Mouse (Mus musculus) lung, postnatal 0 days (tissue): Measurements from ENCODE around the gene Cfap45. TPM values are rescaled to one million over a fixed set of nuclear protein-coding genes. Genes with fewer than 3 reads are reported as not detected.

Experiments used
- ATAC-seq: fragments of 200-750 bp; cut with Nextera tagmentation; 2 replicates; pipeline ENCODE4 v1.8.0; 2017; ENCODE audit warnings: moderate library complexity
- DNase-seq: peaks from one replicate; pipeline ENCODE4 v3.0.0-alpha.2; 2016; ENCODE audit warnings: low spot score
- H3K27ac ChIP-seq: fragments of 300-500 bp; sonication (generic); 2 replicates; pipeline ENCODE4 v1.5.1; 2014; ENCODE audit warnings: antibody characterized with exemption, mild to moderate bottlenecking, low read length, mixed read lengths
- H3K27me3 ChIP-seq: fragments of 300-500 bp; sonication (generic); replicated peaks from 2 replicates; pipeline ENCODE4 v1.6.1; 2014; ENCODE audit warnings: low read length, mixed read lengths; ENCODE audit not compliant: insufficient read depth
- H3K36me3 ChIP-seq: fragments of 300-500 bp; sonication (generic); 2 replicates; pipeline ENCODE4 v1.6.1; 2014; ENCODE audit warnings: low read length, mixed read lengths; ENCODE audit not compliant: insufficient read depth
- H3K4me1 ChIP-seq: fragments of 300-500 bp; sonication (generic); 2 replicates; pipeline ENCODE4 v1.6.1; 2014; ENCODE audit warnings: antibody characterized with exemption, low read depth, low read length, mixed read lengths; ENCODE audit not compliant: insufficient read depth
- H3K4me2 ChIP-seq: fragments of 300-500 bp; sonication (generic); replicated peaks from 2 replicates; pipeline ENCODE4 v1.6.1; 2014; ENCODE audit warnings: low read depth, mild to moderate bottlenecking, low read length, moderate library complexity, mixed read lengths
- H3K4me3 ChIP-seq: fragments of 300-500 bp; sonication (generic); 2 replicates; pipeline ENCODE4 v1.5.1; 2014; ENCODE audit warnings: low read depth, low read length
- H3K9ac ChIP-seq: fragments of 300-500 bp; sonication (generic); replicated peaks from 2 replicates; pipeline ENCODE4 v1.6.1; 2014; ENCODE audit warnings: low read depth, mild to moderate bottlenecking
- H3K9me3 ChIP-seq: fragments of 300-500 bp; sonication (generic); 2 replicates; pipeline ENCODE4 v1.6.1; 2016; ENCODE audit warnings: low read length, mixed read lengths
- CTCF ChIP-seq: IDR thresholded peaks from 2 replicates; pipeline ENCODE4 v1.5.1; 2016; ENCODE audit warnings: antibody characterized with exemption, mild to moderate bottlenecking
- EP300 ChIP-seq: IDR thresholded peaks from 2 replicates; pipeline ENCODE4 v1.6.1; 2016; ENCODE audit warnings: antibody characterized with exemption, mild to moderate bottlenecking, control low read depth
- WGBS: fragments of 180-500 bp; shearing (Covaris S2); extraction: QIAGEN DNeasy Blood & Tissue Kit; methylation state at CpG from one replicate; pipeline ENCODE4 v1.1.7; 2014; 5-methylcytosine and 5-hydroxymethylcytosine counted together
- polyA plus RNA-seq: library from polyadenylated mRNA; unstranded; fragments of >200 nt; fragmentation: Nextera tagmentation; extraction: Ambion mirVana; gene quantifications from 2 replicates; pipeline ENCODE4 v1.2.1, GENCODE M21; 2015

Gene Cfap45
- polyA plus RNA-seq = 12.2 and 13.1 TPM in 2 replicates

- H3K9ac ChIP-seq = no peak within 1 kb of the TSS
- ATAC-seq (peak; percentile 78), DNase-seq (peak; percentile 97)
- no peaks in the 10 kb centered on the region for H3K27me3 ChIP-seq
- no peaks in the 10 kb centered on the region for H3K36me3 ChIP-seq
- WGBS = 3% methylated on average over 28 of the region's 28 CpGs
- TF ChIP-seq CTCF (no peak), EP300 (no peak; the same call in 1 of the 2 replicates)
- peak within 1 kb of the TSS; percentile 57 for H3K4me2 ChIP-seq
- peak within 1 kb of the TSS; percentile 29; the same call in 1 of the 2 replicates for H3K4me3 ChIP-seq
- H3K4me1 ChIP-seq = peaks cover 29% of the 10 kb centered on the region
- H3K9me3 ChIP-seq = peaks cover 5% of the 10 kb centered on the region; the same call in 1 of the 2 replicates
- H3K27ac ChIP-seq = peak within 1 kb of the TSS; percentile 55
Observed at GRCm38 (mm10) chr1:172520576-172521440, at the start of gene Cfap45. Gene Cfap45, plus strand, starts transcription at chr1:172520801.

- H3K4me2 ChIP-seq = no peak overlapping the region
- no peak overlapping the region for H3K27ac ChIP-seq
- ATAC-seq (no peak), DNase-seq (no peak)
- H3K27me3 ChIP-seq = no peaks in the 10 kb centered on the region
- no peaks in the 10 kb centered on the region for H3K36me3 ChIP-seq
- no peaks in the 10 kb centered on the region for H3K9me3 ChIP-seq
- no peak overlapping the region for H3K9ac ChIP-seq
- H3K4me3 ChIP-seq = no peak overlapping the region
- no peaks in the 10 kb centered on the region for H3K4me1 ChIP-seq
- no peak for TF ChIP-seq CTCF
- TF ChIP-seq EP300 = no peak
Observed at GRCm38 (mm10) chr1:172472909-172473308, 47.7 kb upstream of the Cfap45 start.

- H3K4me3 ChIP-seq = no peak overlapping the region
- H3K27ac ChIP-seq = no peak overlapping the region
- H3K4me2 ChIP-seq = no peak overlapping the region
- no peak for TF ChIP-seq EP300
- no peak for TF ChIP-seq CTCF
- H3K36me3 ChIP-seq = no peaks in the 10 kb centered on the region
- no peaks in the 10 kb centered on the region for H3K9me3 ChIP-seq
- no peak overlapping the region for H3K9ac ChIP-seq
- WGBS = 59% methylated on average over 3 of the region's 3 CpGs
- DNase-seq = no peak
- ATAC-seq = no peak
- no peaks in the 10 kb centered on the region for H3K27me3 ChIP-seq
- H3K4me1 ChIP-seq = no peaks in the 10 kb centered on the region
Observed at GRCm38 (mm10) chr1:172474196-172474595, 46.4 kb upstream of the Cfap45 start.

GRCm38 (mm10) chr1:172475054-172475741, 45.4 kb upstream of the Cfap45 start, which contains the start of gene Slamf9:
Gene Slamf9, plus strand, starts transcription at chr1:172475358.
- H3K4me3 ChIP-seq = no peak within 1 kb of the TSS
- H3K4me2 ChIP-seq = no peak within 1 kb of the TSS
- H3K27me3 ChIP-seq = no peaks in the 10 kb centered on the region
- no peak within 1 kb of the TSS for H3K27ac ChIP-seq
- peak; percentile 37; the same call in 1 of the 2 replicates for ATAC-seq
- WGBS = 44% methylated on average over 7 of the region's 7 CpGs
- no peaks in the 10 kb centered on the region for H3K36me3 ChIP-seq
- no peaks in the 10 kb centered on the region for H3K9me3 ChIP-seq
- H3K4me1 ChIP-seq = no peaks in the 10 kb centered on the region
- TF ChIP-seq EP300 = no peak
- no peak for TF ChIP-seq CTCF
- DNase-seq = peak; percentile 55
- no peak within 1 kb of the TSS for H3K9ac ChIP-seq

GRCm38 (mm10) chr1:172478020-172478419, 42.6 kb upstream of the Cfap45 start:
- no peak overlapping the region for H3K4me2 ChIP-seq
- ATAC-seq (no peak), DNase-seq (no peak)
- H3K9me3 ChIP-seq = no peaks in the 10 kb centered on the region
- no peak overlapping the region for H3K9ac ChIP-seq
- no peak overlapping the region for H3K4me3 ChIP-seq
- no peaks in the 10 kb centered on the region for H3K36me3 ChIP-seq
- 62% methylated on average over 5 of the region's 5 CpGs for WGBS
- H3K27me3 ChIP-seq = no peaks in the 10 kb centered on the region
- H3K4me1 ChIP-seq = no peaks in the 10 kb centered on the region
- H3K27ac ChIP-seq = no peak overlapping the region
- TF ChIP-seq CTCF (no peak), EP300 (no peak)

GRCm38 (mm10) chr1:172480376-172480775, 40.2 kb upstream of the Cfap45 start:
- ATAC-seq = no peak
- no peak overlapping the region for H3K9ac ChIP-seq
- H3K9me3 ChIP-seq = no peaks in the 10 kb centered on the region
- no peak for TF ChIP-seq EP300
- TF ChIP-seq CTCF = no peak
- 94% methylated on average over 4 of the region's 4 CpGs for WGBS
- no peak overlapping the region for H3K27ac ChIP-seq
- no peak overlapping the region for H3K4me2 ChIP-seq
- no peaks in the 10 kb centered on the region for H3K27me3 ChIP-seq
- DNase-seq = no peak
- no peaks in the 10 kb centered on the region for H3K36me3 ChIP-seq
- H3K4me3 ChIP-seq = no peak overlapping the region
- H3K4me1 ChIP-seq = no peaks in the 10 kb centered on the region
